Mouse (Mus musculus): Measurements from ENCODE around the gene Disp1.

The Disp1 gene

GRCm38 (mm10) chr1:183039881-183040708 is 181.2 kb downstream of the Disp1 start:
- no peak for DNase-seq (ENCODE audit: low spot score)

- no peak for DNase-seq (ENCODE audit: low spot score)
These were observed 181.9 kb downstream of the Disp1 start for GRCm38 (mm10) chr1:183039404-183039803.

Data from adipocyte (in vitro differentiated cells).